Comparison of ENCODE assay signal across 9 mouse cellular contexts in genomic region chr11:75267826-75268281, GRCm38 (mm10).
DNase-seq lines count a peak whose midpoint lies in the region; ATAC-seq and TF ChIP-seq lines count a peak whose summit lies in the region.
"Had no signal": no experiment of that assay in that cellular context is flagged by ENCODE, and none has a peak within 500 bp of the region (broad histone marks: within the 10 kb centered on the region; RNA-seq: fewer than 3 reads in every experiment).

No protein-coding gene starts in this region.

- H3K4me1 ChIP-seq in hindbrain, embryonic 10.5 days (replicated peaks), result peaks cover 74% of the 10 kb centered on the region
- H3K4me1 ChIP-seq in hindbrain, embryonic 11.5 days (replicated peaks; ENCODE audit: control insufficient read depth, insufficient read depth, low read length), result 0 out of 2 replicates have a peak, but pooled peaks cover 3% of the 10 kb centered on the region
- H3K4me1 ChIP-seq in bone marrow macrophage, adult 2 months (ENCODE audit: control insufficient read depth, insufficient read depth, low read length), result peaks cover 23% of the 10 kb centered on the region
- peaks cover 47% of the 10 kb centered on the region for H3K4me1 ChIP-seq in heart, embryonic 11.5 days (ENCODE audit: control insufficient read depth, insufficient read depth, low read length)
- H3K4me1 ChIP-seq in neural tube, embryonic 15.5 days, result peaks cover 41% of the 10 kb centered on the region

- intact Hi-C loops in left cerebral cortex, adult 2 months (cut with DNase I), result no loop called here

- no peaks in the 10 kb centered on the region for H3K9me3 ChIP-seq in hindbrain, embryonic 10.5 days
- H3K9me3 ChIP-seq in hindbrain, embryonic 11.5 days (ENCODE audit: control insufficient read depth, low read length), result no peaks in the 10 kb centered on the region
- H3K9me3 ChIP-seq in heart, embryonic 11.5 days (replicated peaks; ENCODE audit: control insufficient read depth, low read length), result no peaks in the 10 kb centered on the region
- H3K9me3 ChIP-seq in neural tube, embryonic 15.5 days (replicated peaks), result no peaks in the 10 kb centered on the region

- WGBS in hindbrain, embryonic 10.5 days, result 51% methylated on average over 9 of the region's 9 CpGs
- 61% methylated on average over 9 of the region's 9 CpGs for WGBS in hindbrain, embryonic 11.5 days
- 33% methylated on average over 9 of the region's 9 CpGs for WGBS in heart, embryonic 11.5 days (ENCODE audit: insufficient replicate concordance)
- WGBS in neural tube, embryonic 15.5 days, result 56% methylated on average over 9 of the region's 9 CpGs

- H3K36me3 ChIP-seq in hindbrain, embryonic 10.5 days, result no peaks in the 10 kb centered on the region
- no peaks in the 10 kb centered on the region for H3K36me3 ChIP-seq in hindbrain, embryonic 11.5 days (ENCODE audit: control insufficient read depth, insufficient read depth, low read length)
- no peaks in the 10 kb centered on the region for H3K36me3 ChIP-seq in heart, embryonic 11.5 days (ENCODE audit: control insufficient read depth, insufficient read depth, low read length)
- no peaks in the 10 kb centered on the region for H3K36me3 ChIP-seq in neural tube, embryonic 15.5 days

- peak overlapping the region; percentile 59 for H3K27ac ChIP-seq in hindbrain, embryonic 10.5 days
- H3K27ac ChIP-seq in hindbrain, embryonic 11.5 days (ENCODE audit: low read depth, low read length), result no peak overlapping the region
- peak overlapping the region; percentile 88 for H3K27ac ChIP-seq in bone marrow macrophage, adult 2 months (ENCODE audit: insufficient read depth, low read depth, low read length)
- H3K27ac ChIP-seq in heart, embryonic 11.5 days (ENCODE audit: low read depth, low read length), result peak overlapping the region; percentile 41
- peak overlapping the region; percentile 86 for H3K27ac ChIP-seq in left cerebral cortex, adult 2 months
- 0 out of 2 replicates have a peak overlapping the region, but pooled peaks have one; percentile 30 for H3K27ac ChIP-seq in neural tube, embryonic 15.5 days (replicated peaks)

- no peaks in the 10 kb centered on the region for H3K27me3 ChIP-seq in hindbrain, embryonic 10.5 days (ENCODE audit: insufficient read depth, poor library complexity, severe bottlenecking)
- H3K27me3 ChIP-seq in hindbrain, embryonic 11.5 days (ENCODE audit: control insufficient read depth, insufficient read depth, low read length), result no peaks in the 10 kb centered on the region
- no peaks in the 10 kb centered on the region for H3K27me3 ChIP-seq in heart, embryonic 11.5 days (ENCODE audit: control insufficient read depth, insufficient read depth, low read length)
- H3K27me3 ChIP-seq in neural tube, embryonic 15.5 days (replicated peaks), result no peaks in the 10 kb centered on the region

- no peak overlapping the region for H3K9ac ChIP-seq in hindbrain, embryonic 11.5 days (ENCODE audit: low read depth, low read length)
- peak overlapping the region; percentile 54; the same call in 1 of the 2 replicates for H3K9ac ChIP-seq in heart, embryonic 11.5 days (ENCODE audit: low read depth, low read length)
- H3K9ac ChIP-seq in neural tube, embryonic 15.5 days (replicated peaks), result no peak overlapping the region

- TF ChIP-seq POLR2A in bone marrow macrophage, adult 2 months (IDR thresholded peaks at IDR 0.05; ENCODE audit: borderline replicate concordance, low read depth, low read length), result peak; percentile 67; the same call in 1 of the 2 replicates

- no peak for TF ChIP-seq CTCF in bone marrow macrophage, adult 2 months (IDR thresholded peaks at IDR 0.05; ENCODE audit: low read depth, low read length)
- no peak for TF ChIP-seq CTCF in left cerebral cortex, adult 2 months (IDR thresholded peaks at IDR 0.05)

- peak; percentile 37 for DNase-seq in hindbrain, embryonic 10.5 days (ENCODE audit: low spot score)
- DNase-seq in hindbrain, embryonic 11.5 days (ENCODE audit: low spot score), result no peak
- peak in 1 of 2 experiments; percentile 57 for DNase-seq in left cerebral cortex, adult 2 months (ENCODE audit: extremely low spot score in 1 of 2, low spot score in 2 of 2)
- DNase-seq in spleen, postnatal 4 days (ENCODE audit: low spot score in 2 of 2), result no peak
- no peak for DNase-seq in retina, postnatal 1 day

- H3K4me3 ChIP-seq in hindbrain, embryonic 10.5 days, result no peak overlapping the region
- no peak overlapping the region for H3K4me3 ChIP-seq in hindbrain, embryonic 11.5 days (ENCODE audit: low read depth, low read length)
- H3K4me3 ChIP-seq in bone marrow macrophage, adult 2 months (ENCODE audit: insufficient read depth, low read length), result peak overlapping the region; percentile 4; the same call in 1 of the 2 replicates
- H3K4me3 ChIP-seq in heart, embryonic 11.5 days (ENCODE audit: low read depth, low read length), result no peak overlapping the region
- no peak overlapping the region for H3K4me3 ChIP-seq in left cerebral cortex, adult 2 months
- no peak overlapping the region for H3K4me3 ChIP-seq in neural tube, embryonic 15.5 days (replicated peaks)
- H3K4me3 ChIP-seq: erythroblast, embryonic 14.5 days had no signal

- ATAC-seq in hindbrain, embryonic 11.5 days (ENCODE audit: low FRiP score), result no peak
- ATAC-seq in heart, embryonic 11.5 days (replicated peaks; ENCODE audit: insufficient number of reproducible peaks, low FRiP score, low TSS enrichment), result no peak
- ATAC-seq in neural tube, embryonic 15.5 days (ENCODE audit: low FRiP score), result no peak

- no peak overlapping the region for H3K4me2 ChIP-seq in hindbrain, embryonic 11.5 days (replicated peaks; ENCODE audit: low read depth, low read length)
- H3K4me2 ChIP-seq in heart, embryonic 11.5 days, result peak overlapping the region; percentile 16; the same call in 1 of the 2 replicates
- no peak overlapping the region for H3K4me2 ChIP-seq in neural tube, embryonic 15.5 days
